Mouse (Mus musculus) right cerebral cortex, postnatal 14 days (tissue): Measurements from ENCODE around the gene Nme6.

Source experiments
- DNase-seq: peaks from one replicate; pipeline ENCODE4 v3.0.0; 2022

The Nme6 gene

DNA sequence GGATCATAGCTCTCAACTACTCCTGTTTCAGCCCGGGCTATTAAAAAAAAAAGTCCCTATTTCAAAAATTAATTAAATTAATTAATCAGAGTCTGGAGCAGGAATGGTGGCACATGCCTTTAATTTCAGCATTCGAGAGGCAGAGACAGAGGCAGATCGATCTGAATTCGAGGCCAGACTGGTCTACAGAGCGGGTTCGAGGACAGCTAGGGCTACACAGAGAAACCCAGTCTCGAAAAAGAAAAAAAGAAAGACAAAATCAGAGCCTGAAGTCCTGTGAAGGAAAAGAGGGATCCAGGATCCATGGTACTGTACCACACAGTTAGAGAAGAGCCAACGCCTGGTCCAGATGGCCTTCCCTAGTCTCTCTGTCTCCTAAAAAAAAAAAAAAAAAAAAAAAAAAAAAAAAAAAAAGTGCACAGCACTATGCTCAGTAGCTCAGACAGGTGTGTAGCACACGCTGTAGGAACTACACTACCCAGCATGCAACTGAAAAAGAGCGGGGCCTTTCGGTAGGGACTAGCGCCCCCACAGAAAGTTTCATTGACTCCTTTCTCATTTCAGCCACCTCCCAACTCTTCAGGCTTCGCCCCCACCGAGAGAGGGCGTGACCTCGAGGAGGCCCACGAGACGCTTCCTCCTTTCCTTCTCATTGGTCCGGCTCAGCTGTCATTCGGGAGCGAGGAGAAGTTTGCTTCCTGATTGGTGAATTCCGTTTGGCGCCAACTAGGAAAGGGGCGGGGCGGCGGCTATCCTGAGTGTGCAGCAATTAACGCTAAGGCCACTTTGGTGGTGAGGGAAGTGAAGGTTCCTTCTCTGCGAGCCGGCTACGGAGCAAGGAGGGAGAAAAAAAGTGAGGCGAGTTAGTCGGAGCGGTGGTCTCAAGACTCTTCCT, 42.5 kb downstream of the Nme6 start, which contains the start of gene Cdc25a:
Cdc25a (plus strand) TSS at position 783 of the 895 bp plus-strand sequence.
- DNase-seq = peak; percentile 92

DNA sequence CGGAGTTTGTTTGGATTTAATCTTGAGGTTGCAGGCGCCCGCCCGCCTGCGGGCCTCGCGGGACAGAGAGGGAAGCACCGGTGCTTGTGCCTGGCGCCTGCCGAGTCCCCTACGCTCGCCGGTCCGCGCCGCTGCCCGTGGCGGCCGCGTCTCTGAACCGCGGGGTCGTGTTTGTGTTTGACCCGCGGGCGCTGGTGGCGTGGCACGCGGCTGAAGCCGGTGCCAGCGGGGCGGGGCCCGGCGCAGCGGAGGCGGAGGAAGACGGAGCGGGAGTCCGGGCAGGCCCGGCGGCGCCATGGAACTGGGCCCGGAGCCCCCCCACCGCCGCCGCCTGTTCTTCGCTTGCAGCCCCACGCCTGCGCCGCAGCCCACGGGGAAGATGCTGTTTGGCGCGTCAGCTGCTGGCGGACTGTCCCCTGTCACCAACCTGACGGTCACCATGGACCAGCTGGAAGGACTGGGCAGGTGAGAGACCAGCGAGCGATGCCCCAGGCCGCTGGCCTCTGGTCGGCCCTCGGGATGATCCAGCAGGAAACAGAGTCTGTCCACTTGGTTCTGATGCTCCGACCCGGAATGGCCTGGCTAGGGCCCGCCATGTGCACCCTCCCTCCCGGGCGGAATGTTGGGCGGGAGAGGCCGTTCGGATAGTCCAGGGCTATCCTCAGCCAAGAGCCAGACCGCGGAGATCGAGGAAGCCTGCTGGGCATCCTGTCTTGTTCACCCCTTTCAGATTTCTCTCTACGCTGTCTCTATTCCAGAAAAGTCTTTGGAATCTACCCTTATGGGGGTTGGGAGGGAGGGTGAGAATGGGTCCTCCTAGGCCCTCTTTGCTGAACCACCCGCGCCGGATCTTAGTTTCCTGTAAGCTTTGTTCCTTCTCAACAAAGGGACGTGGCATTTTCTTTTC, 43.4 kb downstream of the Nme6 start:
- DNase-seq = peak; percentile 64

- no peak for DNase-seq
These were observed 44.2 kb downstream of the Nme6 start for GRCm38 (mm10) chr9:109876756-109877155.

GRCm38 (mm10) chr9:109877666-109878065, 45.1 kb downstream of the Nme6 start:
- no peak for DNase-seq

- no peak for DNase-seq
These were observed 46.8 kb downstream of the Nme6 start for GRCm38 (mm10) chr9:109879305-109879704.

- DNase-seq = no peak
These were observed 53.7 kb downstream of the Nme6 start for GRCm38 (mm10) chr9:109886259-109886658.

DNA sequence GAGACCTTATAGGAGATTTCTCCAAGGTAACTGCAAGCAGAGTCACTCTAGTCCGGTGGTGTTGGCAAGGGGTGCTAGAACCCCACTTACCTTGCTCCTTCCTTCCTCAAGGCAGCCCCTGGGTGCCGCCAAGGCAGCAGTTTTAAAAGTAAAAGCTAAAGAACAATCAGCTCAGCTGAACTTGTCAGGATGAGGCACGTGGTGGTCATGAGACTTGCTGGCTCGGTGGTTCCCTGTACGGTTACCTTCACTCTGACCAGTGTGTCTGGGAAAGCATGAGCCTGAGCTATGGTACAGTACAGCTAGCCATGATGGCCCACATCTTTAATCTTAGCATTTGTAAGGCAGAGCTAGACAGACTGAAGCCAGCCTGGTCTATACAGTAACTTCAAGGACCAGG, 54.8 kb downstream of the Nme6 start:
- no peak for DNase-seq

GRCm38 (mm10) chr9:109891501-109891900, 59.0 kb downstream of the Nme6 start:
- DNase-seq = no peak
